Mouse (Mus musculus) limb, embryonic 11.5 days (tissue): ENCODE measurements around the gene Cux1. TPM values are rescaled to one million over a fixed set of nuclear protein-coding genes. Genes with fewer than 3 reads are reported as not detected.
A peak's percentile ranks its signal among the peaks of the same experiment; 100 is the strongest.

Experiments used
- ATAC-seq: fragments of 200-750 bp; cut with Nextera tagmentation; 2 replicates; pipeline ENCODE4 v1.8.0; 2017; ENCODE audit warnings: low read depth; ENCODE audit not compliant: insufficient number of reproducible peaks, low FRiP score, low TSS enrichment
- DNase-seq: peaks from one replicate; pipeline ENCODE4 v3.0.0-alpha.2; 2015; ENCODE audit warnings: low spot score
- H3K27ac ChIP-seq: fragments of 300-500 bp; sonication (generic); replicated peaks from 2 replicates; pipeline ENCODE4 v1.5.1; 2014; ENCODE audit warnings: low read depth, mild to moderate bottlenecking, low read length
- H3K27me3 ChIP-seq: fragments of 300-500 bp; sonication (generic); 2 replicates; pipeline ENCODE4 v1.6.1; 2014; ENCODE audit warnings: mild to moderate bottlenecking, low read length, mixed read lengths; ENCODE audit not compliant: control insufficient read depth, insufficient read depth
- H3K36me3 ChIP-seq: fragments of 300-500 bp; sonication (generic); 2 replicates; pipeline ENCODE4 v1.6.1; 2014; ENCODE audit warnings: mild to moderate bottlenecking, low read length, moderate library complexity, mixed read lengths; ENCODE audit not compliant: control insufficient read depth, insufficient read depth
- H3K4me1 ChIP-seq: fragments of 300-500 bp; sonication (generic); 2 replicates; pipeline ENCODE4 v1.6.1; 2014; ENCODE audit warnings: low read length, mixed read lengths; ENCODE audit not compliant: control insufficient read depth, insufficient read depth
- H3K4me2 ChIP-seq: fragments of 300-500 bp; sonication (generic); 2 replicates; pipeline ENCODE4 v1.6.1; 2014; ENCODE audit warnings: low read depth, mild to moderate bottlenecking, moderate library complexity; ENCODE audit not compliant: severe bottlenecking
- H3K4me3 ChIP-seq: fragments of 300-500 bp; sonication (generic); 2 replicates; pipeline ENCODE4 v1.5.1; 2014; ENCODE audit warnings: low read depth, low read length
- H3K9ac ChIP-seq: fragments of 300-500 bp; sonication (generic); 2 replicates; pipeline ENCODE4 v1.6.1; 2014; ENCODE audit warnings: mild to moderate bottlenecking, low read length
- H3K9me3 ChIP-seq: fragments of 300-500 bp; sonication (generic); 2 replicates; pipeline ENCODE4 v1.6.1; 2016; ENCODE audit warnings: low read length; ENCODE audit not compliant: control insufficient read depth
- WGBS: fragments of 180-500 bp; shearing (Covaris S2); extraction: QIAGEN DNeasy Blood & Tissue Kit; methylation state at CpG from one replicate; pipeline ENCODE4 v1.1.7; 2014; 5-methylcytosine and 5-hydroxymethylcytosine counted together
- polyA plus RNA-seq: library from polyadenylated mRNA; unstranded; fragments of >200 nt; fragmentation: Nextera tagmentation; extraction: Ambion mirVana; gene quantifications from 2 replicates; pipeline ENCODE4 v1.2.1, GENCODE M21; 2014

The Cux1 gene
- polyA plus RNA-seq, 1 experiment from 2014 or later = 65.6 TPM

DNA sequence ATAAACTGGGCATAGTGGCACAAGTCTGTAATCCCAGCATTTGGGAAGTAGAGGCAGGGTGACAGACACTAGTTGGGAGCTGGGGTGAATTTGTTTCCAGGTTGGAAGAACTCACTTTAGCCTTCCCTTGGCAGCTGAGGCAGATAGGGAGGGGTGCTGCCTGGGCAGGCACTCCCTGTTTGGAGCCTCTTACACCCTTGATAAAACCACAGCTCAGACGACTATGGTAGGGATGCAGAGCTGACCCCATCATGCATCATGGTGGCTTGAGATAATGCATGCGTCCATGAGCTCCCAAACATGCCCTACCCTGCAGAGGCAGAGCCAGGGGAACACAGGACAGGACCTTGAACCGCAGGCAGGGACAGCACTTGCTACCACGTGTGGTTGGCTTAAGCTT, 232.5 kb downstream of the Cux1 start:
- Histone ChIP-seq H3K4me3 (no peak overlapping the region), H3K4me2 (no peak overlapping the region), H3K9me3 (no peaks in the 10 kb centered on the region), H3K27ac (no peak overlapping the region), H3K36me3 (peaks cover 11% of the 10 kb centered on the region), H3K4me1 (no peaks in the 10 kb centered on the region), H3K27me3 (no peaks in the 10 kb centered on the region), H3K9ac (no peak overlapping the region)
- ATAC-seq (no peak), DNase-seq (no peak)
- WGBS = 90% methylated on average over 4 of the region's 4 CpGs

DNA sequence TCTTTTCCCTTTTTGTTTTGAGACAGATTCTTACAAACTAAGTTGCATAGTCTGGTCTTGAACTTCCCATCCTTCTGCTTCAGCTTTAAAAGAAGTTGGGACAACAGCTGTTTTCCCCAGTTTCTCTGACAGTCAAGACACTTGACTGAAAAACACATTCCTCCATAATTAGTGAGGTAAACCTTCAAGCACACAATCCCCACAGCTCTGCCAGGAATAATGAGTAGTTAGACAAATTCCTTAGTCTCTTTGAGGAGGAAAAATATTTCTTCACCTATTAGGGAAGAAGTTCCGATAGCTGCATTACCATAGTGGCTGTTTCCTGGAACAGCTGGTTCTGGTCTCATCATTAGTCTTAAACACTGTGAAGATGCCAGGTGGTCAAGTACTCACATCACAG, 233.2 kb downstream of the Cux1 start:
- Histone ChIP-seq H3K9ac (no peak overlapping the region), H3K27ac (no peak overlapping the region), H3K36me3 (peaks cover 6% of the 10 kb centered on the region), H3K9me3 (no peaks in the 10 kb centered on the region), H3K27me3 (no peaks in the 10 kb centered on the region), H3K4me3 (no peak overlapping the region), H3K4me1 (no peaks in the 10 kb centered on the region), H3K4me2 (no peak overlapping the region)
- ATAC-seq (no peak), DNase-seq (no peak)
- 82% methylated on average over 1 of the region's 1 CpGs for WGBS

DNA sequence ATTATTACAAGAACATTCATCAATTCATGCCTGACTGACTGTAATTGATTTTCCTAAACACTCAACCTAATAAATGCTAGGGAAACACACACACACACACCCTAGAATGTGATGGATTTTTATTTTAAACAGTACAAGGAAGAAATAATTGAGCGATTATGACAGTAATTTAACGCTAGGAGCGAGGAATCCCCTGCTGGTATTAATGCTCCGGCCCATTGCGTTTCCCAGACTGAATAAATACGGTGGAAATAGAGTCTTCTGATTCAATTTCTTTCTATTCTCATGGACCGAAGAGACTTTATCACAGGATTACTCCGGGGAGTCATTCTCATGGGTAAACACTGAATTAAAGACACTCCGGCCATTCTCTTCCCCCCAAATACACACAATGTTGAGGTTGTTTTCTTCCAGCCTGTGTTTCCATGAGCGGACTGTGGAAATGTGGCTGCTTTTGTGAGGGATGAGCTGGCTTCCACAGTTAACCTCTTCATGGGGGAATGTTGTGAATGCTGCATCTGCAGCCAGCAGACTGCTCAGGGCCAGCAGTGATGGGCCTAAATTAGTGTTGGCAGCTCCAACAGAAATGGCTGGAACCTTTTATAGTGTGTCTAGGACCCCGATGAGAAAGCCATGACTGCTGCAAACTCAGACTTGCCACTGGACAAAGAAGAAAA, 234.4 kb downstream of the Cux1 start:
- peaks cover 6% of the 10 kb centered on the region for H3K36me3 ChIP-seq
- no peaks in the 10 kb centered on the region for H3K4me1 ChIP-seq
- no peak for ATAC-seq
- H3K9me3 ChIP-seq = no peaks in the 10 kb centered on the region
- 94% methylated on average over 11 of the region's 11 CpGs for WGBS
- no peak overlapping the region for H3K9ac ChIP-seq
- DNase-seq = no peak
- H3K4me2 ChIP-seq = no peak overlapping the region
- H3K27ac ChIP-seq = no peak overlapping the region
- no peak overlapping the region for H3K4me3 ChIP-seq
- no peaks in the 10 kb centered on the region for H3K27me3 ChIP-seq

DNA sequence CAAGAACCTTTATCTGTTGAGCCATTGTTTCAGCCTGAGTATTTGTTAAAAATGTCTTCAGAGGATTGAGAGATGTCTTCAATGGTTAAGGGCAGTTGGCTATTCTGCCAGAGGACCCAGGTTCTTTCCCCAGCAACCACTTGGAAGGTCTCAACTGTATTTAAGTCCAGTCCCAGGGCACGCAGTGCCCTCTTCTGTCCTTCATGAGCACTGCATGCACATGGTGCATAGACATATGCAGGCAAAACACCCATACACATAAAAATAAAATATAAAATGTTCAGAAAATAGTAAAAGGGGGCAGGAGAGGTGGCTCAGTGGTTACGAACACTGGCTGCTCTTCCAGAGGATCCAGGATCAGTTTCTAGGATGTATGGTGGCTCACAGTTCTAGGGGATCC, 239.6 kb downstream of the Cux1 start:
- no peaks in the 10 kb centered on the region for H3K27me3 ChIP-seq
- no peak overlapping the region for H3K27ac ChIP-seq
- H3K9ac ChIP-seq = no peak overlapping the region
- no peak overlapping the region for H3K4me2 ChIP-seq
- H3K4me3 ChIP-seq = no peak overlapping the region
- no peaks in the 10 kb centered on the region for H3K4me1 ChIP-seq
- 81% methylated on average over 2 of the region's 2 CpGs for WGBS
- DNase-seq (no peak), ATAC-seq (no peak)
- no peaks in the 10 kb centered on the region for H3K9me3 ChIP-seq
- H3K36me3 ChIP-seq = peaks cover 8% of the 10 kb centered on the region; the same call in 1 of the 2 replicates

DNA sequence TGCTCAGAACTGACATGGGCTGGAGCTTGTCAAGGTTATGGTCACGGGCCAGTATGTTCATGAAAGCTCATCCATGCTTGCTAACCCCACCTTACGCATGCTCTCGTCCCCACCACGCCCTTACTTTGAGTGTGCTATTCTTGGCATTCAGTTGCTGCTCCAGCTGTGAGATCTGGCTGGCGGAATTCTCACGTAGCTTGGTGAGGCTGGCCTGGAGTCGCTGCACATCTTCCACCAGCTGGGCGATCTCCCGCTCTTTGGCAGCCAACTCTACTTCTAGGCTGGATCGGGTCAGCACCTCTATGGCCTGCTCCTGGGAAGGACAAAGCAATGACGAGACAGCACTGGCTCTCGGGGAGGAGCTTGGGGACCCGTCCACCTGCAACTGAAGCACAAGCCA, 240.7 kb downstream of the Cux1 start:
- Histone ChIP-seq H3K27me3 (no peaks in the 10 kb centered on the region), H3K36me3 (peaks cover 12% of the 10 kb centered on the region), H3K9me3 (no peaks in the 10 kb centered on the region), H3K27ac (no peak overlapping the region), H3K4me2 (no peak overlapping the region), H3K4me1 (no peaks in the 10 kb centered on the region), H3K9ac (no peak overlapping the region), H3K4me3 (no peak overlapping the region)
- 96% methylated on average over 13 of the region's 13 CpGs for WGBS
- no peak for DNase-seq
- ATAC-seq = no peak

DNA sequence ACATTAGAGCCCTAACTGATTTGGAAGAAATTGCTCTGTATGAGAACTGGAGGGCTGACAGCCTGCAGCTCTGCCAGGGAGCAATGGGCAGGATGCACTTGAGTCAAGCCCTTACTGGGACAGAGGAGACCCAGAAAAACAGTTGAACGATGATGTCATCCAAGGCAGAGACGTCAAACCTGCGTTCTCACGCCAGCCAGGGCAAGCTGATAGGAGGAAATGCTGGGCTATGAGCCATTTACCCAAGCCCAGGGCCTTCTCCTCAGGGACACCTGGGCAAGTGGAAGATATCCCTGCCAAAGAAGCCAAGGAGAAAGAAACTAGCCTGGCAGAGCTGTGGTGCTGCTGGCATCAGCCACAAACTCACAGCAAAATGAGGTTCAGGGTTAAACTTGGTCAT, 242.8 kb downstream of the Cux1 start:
- Histone ChIP-seq H3K27me3 (no peaks in the 10 kb centered on the region), H3K27ac (no peak overlapping the region), H3K4me2 (no peak overlapping the region), H3K9me3 (no peaks in the 10 kb centered on the region), H3K36me3 (peaks cover 9% of the 10 kb centered on the region; the same call in 1 of the 2 replicates), H3K4me1 (no peaks in the 10 kb centered on the region), H3K9ac (no peak overlapping the region), H3K4me3 (no peak overlapping the region)
- WGBS = 73% methylated on average over 4 of the region's 4 CpGs
- ATAC-seq (no peak), DNase-seq (no peak)

DNA sequence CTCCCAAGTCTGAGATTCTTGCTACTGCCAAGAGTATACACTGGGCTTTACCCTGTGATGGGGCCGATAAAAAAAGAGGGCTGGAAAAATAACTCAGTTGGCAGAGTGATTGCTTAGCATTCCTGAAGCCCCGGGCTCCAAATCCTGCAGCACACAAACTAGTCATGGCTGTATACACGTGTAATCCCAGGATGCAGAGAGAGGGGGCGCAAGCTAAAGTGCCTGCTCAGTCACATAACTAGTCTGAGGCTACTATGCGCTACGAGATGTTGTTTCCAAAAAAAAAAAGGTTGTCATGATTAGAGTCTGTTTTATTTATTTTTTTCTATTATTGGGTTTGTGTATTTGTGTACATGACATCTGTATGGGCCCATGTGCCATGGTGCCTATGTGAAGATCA, 245.9 kb downstream of the Cux1 start:
- peaks cover 7% of the 10 kb centered on the region; the same call in 1 of the 2 replicates for H3K36me3 ChIP-seq

DNA sequence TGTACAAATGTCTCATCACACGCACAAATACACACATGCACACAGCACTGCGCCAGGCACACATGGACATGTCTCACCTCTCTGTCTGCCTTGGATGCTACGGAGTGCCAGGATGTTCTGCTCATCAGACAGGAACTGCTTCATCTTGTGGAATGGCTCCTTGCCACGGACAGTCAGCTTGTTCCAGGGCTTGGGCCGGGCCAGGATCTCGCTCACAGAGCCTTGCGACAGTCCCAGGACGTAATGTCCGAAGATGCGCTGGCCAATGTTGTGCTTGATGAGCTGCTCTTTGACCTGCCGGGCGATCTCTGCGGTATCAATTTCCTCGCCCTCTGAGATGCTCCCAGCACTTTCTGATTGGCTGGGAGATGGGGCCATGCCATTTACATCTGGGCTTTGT, 254.7 kb downstream of the Cux1 start:
- ATAC-seq (no peak), DNase-seq (no peak)
- Histone ChIP-seq H3K27me3 (no peaks in the 10 kb centered on the region), H3K36me3 (peaks cover 3% of the 10 kb centered on the region; the same call in 1 of the 2 replicates), H3K9me3 (no peaks in the 10 kb centered on the region), H3K4me3 (no peak overlapping the region), H3K9ac (no peak overlapping the region), H3K4me2 (no peak overlapping the region), H3K27ac (no peak overlapping the region), H3K4me1 (no peaks in the 10 kb centered on the region)
- 94% methylated on average over 14 of the region's 14 CpGs for WGBS

More for the DNA sequence above, 245.9 kb downstream of the Cux1 start:
- 87% methylated on average over 6 of the region's 6 CpGs for WGBS
- H3K27me3 ChIP-seq = no peaks in the 10 kb centered on the region
- ATAC-seq (no peak), DNase-seq (peak; percentile 32)
- no peak overlapping the region for H3K4me2 ChIP-seq
- H3K27ac ChIP-seq = no peak overlapping the region
- H3K4me1 ChIP-seq = no peaks in the 10 kb centered on the region
- no peak overlapping the region for H3K9ac ChIP-seq
- H3K4me3 ChIP-seq = no peak overlapping the region
- H3K9me3 ChIP-seq = no peaks in the 10 kb centered on the region

DNA sequence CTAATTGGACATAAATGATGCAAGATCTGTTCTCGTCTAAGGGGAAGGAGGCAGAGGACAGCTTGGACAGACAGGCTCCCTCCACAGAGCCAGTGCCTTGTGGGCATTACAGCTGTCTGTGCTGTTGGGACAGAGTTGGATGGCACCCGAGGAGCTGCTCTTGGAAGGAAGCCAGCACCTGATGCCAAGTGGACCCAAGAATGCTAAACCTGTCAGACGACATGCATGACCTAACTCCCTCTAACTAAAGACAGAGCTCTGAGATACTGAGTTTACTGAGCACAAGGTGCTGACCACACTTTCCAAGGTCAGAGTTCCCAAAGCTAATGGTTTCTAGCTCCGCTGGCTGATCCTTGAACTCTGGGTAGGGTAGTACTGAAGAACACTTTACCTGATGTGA, 255.1 kb downstream of the Cux1 start:
- H3K36me3 ChIP-seq = peaks cover 3% of the 10 kb centered on the region; the same call in 1 of the 2 replicates

More for the DNA sequence above, 255.1 kb downstream of the Cux1 start:
- Histone ChIP-seq H3K9me3 (no peaks in the 10 kb centered on the region), H3K27ac (no peak overlapping the region), H3K4me2 (no peak overlapping the region), H3K27me3 (no peaks in the 10 kb centered on the region), H3K4me3 (no peak overlapping the region), H3K4me1 (no peaks in the 10 kb centered on the region), H3K9ac (no peak overlapping the region)
- DNase-seq = no peak
- no peak for ATAC-seq
- 88% methylated on average over 4 of the region's 4 CpGs for WGBS
